Mouse (Mus musculus) spleen, adult 18-20 months (tissue): ENCODE results near the gene Irgm1.
A peak's percentile ranks its signal among the peaks of the same experiment; 100 is the strongest.
"Not testable (repeated sequence)": the region's sequence is repeated elsewhere in the genome, so short reads cannot be mapped to it uniquely, and the experiment has no call there.

Source experiments
- DNase-seq, 2 experiments: peaks; one replicate each; pipeline ENCODE4 v3.0.0; 2022; ENCODE audit warnings: mixed read lengths in 2 of 2

Irgm1 gene

GRCm38 (mm10) chr11:48853474-48854180 is 17.9 kb downstream of the Irgm1 start:
- peak; percentile 75 to 89 for DNase-seq

- DNase-seq = no peak
These were observed 18.6 kb downstream of the Irgm1 start for GRCm38 (mm10) chr11:48852624-48853473.

- DNase-seq = no peak
These were observed 19.3 kb downstream of the Irgm1 start for GRCm38 (mm10) chr11:48852190-48852589.

- DNase-seq = no peak
These were observed 20.1 kb downstream of the Irgm1 start for GRCm38 (mm10) chr11:48851270-48851995.

GRCm38 (mm10) chr11:48850240-48850639 is 21.2 kb downstream of the Irgm1 start:
- no peak for DNase-seq

- DNase-seq = no peak
These were observed 24.6 kb downstream of the Irgm1 start for GRCm38 (mm10) chr11:48846881-48847280.

GRCm38 (mm10) chr11:48846362-48846761 is 25.1 kb downstream of the Irgm1 start:
- DNase-seq = not testable (repeated sequence)

- DNase-seq = no peak
These were observed 26.2 kb downstream of the Irgm1 start for GRCm38 (mm10) chr11:48845244-48845815.

GRCm38 (mm10) chr11:48844309-48844708 is 27.2 kb downstream of the Irgm1 start:
- no peak for DNase-seq

GRCm38 (mm10) chr11:48843202-48843601 is 28.3 kb downstream of the Irgm1 start:
- DNase-seq = no peak

- DNase-seq = no peak
These were observed 29.1 kb downstream of the Irgm1 start for GRCm38 (mm10) chr11:48842378-48842792.

- DNase-seq = no peak
These were observed 30.3 kb downstream of the Irgm1 start for GRCm38 (mm10) chr11:48841213-48841612.

- DNase-seq = no peak
These were observed 30.7 kb downstream of the Irgm1 start for GRCm38 (mm10) chr11:48840805-48841204.

- no peak for DNase-seq
These were observed 32.4 kb downstream of the Irgm1 start for GRCm38 (mm10) chr11:48838879-48839680.

GRCm38 (mm10) chr11:48838181-48838797 is 33.2 kb downstream of the Irgm1 start:
- DNase-seq = peak; percentile 60 to 61

GRCm38 (mm10) chr11:48837310-48838180 is 33.9 kb downstream of the Irgm1 start:
- DNase-seq = peak; percentile 63 to 73

GRCm38 (mm10) chr11:48836990-48837309 is 34.5 kb downstream of the Irgm1 start:
- DNase-seq = no peak

GRCm38 (mm10) chr11:48835923-48836322 is 35.6 kb downstream of the Irgm1 start:
- DNase-seq = no peak

- peak; percentile 82 to 91 for DNase-seq
These were observed 37.5 kb downstream of the Irgm1 start for GRCm38 (mm10) chr11:48833731-48834639.
